Mouse (Mus musculus) brain, embryonic 18.5 days (tissue): ENCODE results near the gene Oma1.

ENCODE experiments used
- DNase-seq: peaks from one replicate; pipeline ENCODE4 v3.0.0-alpha.2; 2012; ENCODE audit warnings: low read depth, low spot score

The Oma1 gene

DNA sequence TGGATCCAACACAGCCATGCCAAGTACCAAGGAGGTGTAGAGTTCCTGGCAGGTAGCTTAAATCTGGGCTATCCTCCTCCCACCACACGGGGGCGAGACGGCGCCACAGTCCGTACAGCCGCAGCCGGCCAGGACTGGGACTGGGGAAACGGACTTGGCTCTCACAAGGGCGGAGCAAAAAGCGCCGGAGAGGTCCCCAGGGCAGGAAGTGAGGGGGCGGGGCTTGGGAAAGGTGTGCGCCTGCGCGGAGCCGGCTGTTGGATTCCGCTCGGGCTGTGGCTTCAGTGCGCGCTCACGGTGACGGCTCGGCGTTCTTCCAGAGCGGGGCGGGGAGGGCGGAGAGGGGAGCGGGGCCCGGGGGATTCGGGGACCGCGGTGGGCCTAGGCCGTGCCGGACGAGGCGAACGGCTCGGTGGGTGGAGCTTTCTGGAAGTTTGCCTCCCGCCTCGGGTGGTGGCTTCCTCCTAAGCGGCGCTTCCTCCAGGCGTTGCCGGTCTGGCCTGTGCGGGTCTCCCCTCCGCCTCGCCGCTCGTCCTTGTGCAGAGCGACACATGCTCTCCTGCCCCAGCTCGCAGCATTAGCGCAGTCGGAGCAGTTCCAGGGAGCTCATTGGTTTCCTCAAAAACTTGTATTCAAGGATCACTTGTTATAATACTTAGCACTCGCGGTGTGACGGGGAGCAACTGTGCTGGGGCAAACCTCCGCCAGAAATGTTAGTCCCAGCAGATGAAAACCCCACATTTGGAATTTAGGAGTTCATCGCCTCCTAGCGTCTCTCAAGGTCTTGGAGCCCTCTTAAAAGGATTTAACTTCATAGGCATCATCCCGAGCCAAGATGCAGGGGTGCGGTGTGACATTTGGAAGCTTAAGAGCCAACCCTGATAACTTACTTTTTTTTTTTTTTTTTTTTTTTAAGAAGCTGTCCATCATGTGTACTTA is at the start of gene Oma1:
Oma1 (plus strand) TSS at position 226 of the 939 bp plus-strand sequence.
- peak; percentile 92 for DNase-seq

DNA sequence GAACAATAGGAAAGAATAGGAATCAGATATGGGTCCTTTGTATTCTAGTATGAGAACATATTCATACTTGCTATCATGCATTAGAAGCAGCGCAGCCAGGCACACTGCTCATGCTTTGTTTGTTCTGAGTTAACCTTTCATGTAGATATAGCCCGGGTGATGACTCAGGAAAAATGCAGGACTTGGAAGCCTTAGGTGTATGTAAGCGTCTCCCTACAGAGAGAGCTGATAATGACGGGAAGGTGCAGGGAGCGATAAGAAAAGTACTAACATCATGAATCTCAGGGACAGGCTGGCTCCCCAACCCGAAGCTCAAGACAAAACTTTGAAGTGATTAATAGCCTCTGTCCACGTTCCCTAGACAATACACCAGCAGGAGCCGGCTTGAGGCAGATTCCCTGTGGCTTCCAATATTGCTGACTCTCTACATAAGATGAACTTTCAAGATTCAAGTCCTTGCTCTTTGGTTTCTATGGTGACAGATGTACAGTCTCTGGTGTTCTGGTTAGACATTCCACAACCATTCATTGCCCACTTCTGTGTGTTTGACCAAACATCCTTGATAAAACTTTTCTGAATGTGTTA is 49.7 kb upstream of the Oma1 start:
- no peak for DNase-seq

DNA sequence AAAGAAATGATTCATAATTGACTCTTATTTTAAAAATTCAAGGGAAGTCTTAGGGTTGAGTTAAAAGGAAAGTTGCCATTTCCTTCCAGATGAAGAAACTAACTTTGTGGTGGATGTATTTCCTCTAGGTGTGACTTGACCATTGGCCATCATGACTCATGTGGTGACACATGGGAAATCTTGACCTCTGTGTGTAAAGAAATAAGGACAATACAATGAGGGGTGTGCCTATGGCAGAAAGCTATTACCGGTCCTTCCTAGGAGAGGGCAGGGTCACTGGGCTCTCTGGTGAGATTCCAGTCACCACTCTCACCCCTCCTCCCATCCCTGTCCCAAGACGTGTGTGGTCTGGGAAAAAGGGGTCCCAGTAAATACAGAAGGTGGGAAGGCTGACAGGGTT is 48.4 kb upstream of the Oma1 start:
- no peak for DNase-seq

DNA sequence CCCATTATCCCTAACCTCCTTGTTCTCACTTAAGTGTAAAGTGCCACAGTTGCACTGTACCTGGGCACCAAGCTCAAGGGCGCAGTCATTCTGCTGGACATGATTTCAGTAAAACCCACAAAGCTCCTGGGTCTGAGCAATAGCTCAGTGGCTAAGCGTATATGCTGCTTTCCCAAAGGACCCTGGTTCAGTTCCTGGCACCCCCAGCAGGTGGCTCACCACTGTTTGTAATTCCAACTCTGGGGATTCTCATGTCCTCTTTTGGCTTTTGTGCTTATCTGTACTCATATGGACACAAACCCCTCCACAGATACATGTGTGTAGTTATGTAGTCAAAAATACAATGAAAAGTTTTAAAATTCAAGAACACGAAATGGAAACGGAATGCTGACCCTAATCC is 44.3 kb upstream of the Oma1 start:
- no peak for DNase-seq

DNA sequence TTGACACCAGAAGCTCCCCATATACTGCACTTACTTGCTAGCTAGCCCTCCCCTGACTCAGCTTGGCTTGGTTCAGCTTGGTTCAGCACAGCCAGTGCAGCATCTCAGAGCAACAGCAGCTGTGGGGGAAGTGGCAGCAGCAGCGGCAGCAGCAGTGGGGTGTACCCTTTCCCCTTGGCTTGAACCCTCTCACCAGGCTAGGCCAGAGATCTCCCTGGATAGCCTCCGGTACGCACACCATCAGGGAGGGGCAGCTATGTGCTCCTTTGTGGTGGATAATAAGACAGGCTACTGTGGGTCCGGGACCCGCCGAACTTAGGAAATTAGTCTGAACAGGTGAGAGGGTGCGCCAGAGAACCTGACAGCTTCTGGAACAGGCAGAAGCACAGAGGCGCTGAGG is 40.6 kb upstream of the Oma1 start:
- no peak for DNase-seq

DNA sequence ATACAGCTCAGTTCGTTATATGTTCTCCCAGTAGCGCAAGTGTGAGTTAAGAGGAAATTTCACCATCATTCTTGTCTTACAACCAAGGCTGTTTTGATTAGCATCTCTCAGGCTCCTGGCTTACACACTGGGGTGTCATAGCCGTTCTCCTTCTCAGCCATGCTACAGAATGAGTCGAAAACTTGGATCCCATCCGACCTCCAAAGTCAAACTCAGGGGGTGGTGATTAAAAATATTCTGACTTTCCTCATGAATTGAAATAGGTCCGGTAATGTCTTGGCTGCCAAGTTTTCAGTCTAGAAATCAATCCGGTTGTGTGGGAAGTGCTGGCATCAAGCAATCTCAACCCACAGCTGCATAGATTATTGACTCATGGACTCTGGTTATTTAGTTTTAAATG is 25.3 kb upstream of the Oma1 start:
- DNase-seq = no peak

DNA sequence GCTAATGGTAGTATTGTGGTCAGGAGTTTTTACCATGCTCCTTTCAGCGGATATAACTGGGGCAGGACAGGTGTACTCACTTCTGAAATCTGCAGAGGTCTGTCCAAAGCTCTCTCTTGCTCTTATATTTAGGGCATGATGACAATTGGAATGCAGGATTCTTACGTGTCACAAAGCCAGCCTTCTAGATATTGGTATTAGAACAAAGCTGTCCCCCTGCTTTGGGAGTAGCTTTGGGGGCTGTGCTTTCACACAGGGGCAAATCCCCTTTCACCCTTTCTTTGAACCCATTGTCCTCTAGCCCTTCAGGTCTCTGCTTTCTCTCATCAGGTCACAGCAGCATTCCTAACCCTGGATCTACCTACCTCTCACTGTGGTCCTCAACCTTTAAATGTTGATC is 22.8 kb upstream of the Oma1 start, which contains the start of gene 4921539E11Rik:
4921539E11Rik (minus strand) TSS at position 101 of the 400 bp plus-strand sequence.
- DNase-seq = no peak

DNA sequence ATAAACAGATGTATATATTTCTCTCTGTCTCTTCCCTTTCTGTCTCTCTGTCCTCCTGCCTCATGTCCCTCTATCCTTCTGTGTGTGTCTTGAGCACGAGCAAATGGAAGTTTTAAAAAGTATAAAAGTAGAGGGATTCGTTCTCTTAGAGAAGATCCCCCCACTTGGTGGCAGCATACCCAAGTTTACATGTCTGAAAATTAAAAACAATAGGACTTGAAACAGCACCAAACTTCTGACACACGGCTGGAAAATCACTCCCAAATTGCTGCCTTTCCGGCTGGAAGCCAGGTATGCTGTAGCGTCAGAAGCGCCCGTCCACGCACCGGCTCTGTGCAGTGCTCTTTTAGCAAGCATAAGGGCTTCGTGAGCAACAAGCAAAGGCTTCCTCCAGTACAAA is 14.3 kb upstream of the Oma1 start:
- DNase-seq = no peak

DNA sequence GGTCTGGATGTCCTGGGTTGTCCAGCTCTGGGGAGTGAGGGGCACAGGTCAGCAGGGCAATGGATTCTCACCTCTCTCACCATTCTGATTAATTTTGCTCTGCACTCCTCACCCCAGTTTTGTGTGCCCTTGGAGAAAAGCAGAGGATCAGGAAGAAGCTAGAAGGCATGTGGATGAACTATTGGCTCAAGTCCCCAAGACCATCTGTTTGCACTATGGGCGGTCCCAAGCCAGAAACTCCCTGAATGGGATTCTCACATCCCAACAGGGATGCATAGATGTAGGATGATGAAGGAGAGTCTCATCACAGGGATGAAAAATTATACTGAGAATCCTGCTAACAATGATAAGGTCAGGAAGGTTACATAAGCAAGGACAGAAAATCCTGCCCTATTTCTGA is 9.8 kb upstream of the Oma1 start:
- no peak for DNase-seq

DNA sequence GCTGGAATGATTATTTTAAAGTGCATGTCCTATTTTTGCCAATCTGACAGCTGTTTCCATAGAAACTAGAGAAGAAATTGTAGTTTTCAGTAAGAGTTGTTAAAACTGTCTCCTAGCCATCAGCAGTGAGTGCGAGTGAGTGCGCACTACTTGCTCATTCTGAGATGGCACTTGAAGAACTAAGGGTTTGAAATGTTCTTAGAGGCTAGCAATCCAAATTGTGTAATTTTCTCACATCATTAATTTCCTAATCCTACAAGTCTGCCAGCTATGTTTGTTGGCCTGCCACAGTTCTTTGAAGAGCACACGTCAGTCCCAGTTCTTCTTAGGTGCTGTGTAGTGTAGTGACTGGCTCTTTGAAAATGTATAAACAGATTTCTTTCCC is 906 bp downstream of the Oma1 start:
- no peak for DNase-seq

DNA sequence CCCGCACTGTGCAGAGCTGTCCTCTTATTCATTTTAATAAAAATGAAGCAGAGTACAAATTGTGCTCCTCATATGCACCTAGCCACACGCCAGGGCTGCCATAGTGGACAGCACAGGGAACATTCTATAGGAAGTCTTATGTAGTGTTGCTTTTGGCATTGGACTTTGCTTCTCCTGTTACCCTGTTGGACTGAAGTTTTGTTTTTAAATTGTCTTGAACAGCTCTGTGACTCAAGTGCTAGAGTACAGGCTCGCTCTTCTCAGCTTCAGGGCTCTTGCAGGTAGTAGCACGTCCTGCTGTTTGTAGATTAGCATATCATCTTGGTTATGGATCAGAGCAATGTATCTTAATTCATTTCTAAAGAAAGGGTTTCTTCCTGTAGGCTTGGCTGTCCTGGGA is 2.2 kb downstream of the Oma1 start:
- no peak for DNase-seq

DNA sequence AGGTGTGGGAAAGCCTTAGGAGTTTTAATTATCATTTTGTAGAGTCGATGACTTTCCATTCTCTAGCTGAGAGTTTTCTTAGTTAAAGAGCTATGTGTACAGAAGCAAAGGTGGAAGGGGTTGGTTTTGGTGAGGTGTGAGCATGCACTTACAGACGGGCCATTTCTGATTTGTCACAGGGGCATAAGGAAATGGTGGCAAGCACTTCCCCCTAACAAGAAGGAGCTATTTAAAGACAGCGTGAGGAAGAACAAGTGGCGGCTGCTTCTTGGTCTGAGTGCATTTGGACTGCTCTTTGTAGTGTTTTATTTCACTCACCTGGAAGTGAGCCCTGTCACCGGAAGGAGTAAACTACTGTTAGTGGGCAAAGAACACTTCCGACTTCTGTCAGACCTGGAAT is 7.8 kb downstream of the Oma1 start:
- DNase-seq = no peak

DNA sequence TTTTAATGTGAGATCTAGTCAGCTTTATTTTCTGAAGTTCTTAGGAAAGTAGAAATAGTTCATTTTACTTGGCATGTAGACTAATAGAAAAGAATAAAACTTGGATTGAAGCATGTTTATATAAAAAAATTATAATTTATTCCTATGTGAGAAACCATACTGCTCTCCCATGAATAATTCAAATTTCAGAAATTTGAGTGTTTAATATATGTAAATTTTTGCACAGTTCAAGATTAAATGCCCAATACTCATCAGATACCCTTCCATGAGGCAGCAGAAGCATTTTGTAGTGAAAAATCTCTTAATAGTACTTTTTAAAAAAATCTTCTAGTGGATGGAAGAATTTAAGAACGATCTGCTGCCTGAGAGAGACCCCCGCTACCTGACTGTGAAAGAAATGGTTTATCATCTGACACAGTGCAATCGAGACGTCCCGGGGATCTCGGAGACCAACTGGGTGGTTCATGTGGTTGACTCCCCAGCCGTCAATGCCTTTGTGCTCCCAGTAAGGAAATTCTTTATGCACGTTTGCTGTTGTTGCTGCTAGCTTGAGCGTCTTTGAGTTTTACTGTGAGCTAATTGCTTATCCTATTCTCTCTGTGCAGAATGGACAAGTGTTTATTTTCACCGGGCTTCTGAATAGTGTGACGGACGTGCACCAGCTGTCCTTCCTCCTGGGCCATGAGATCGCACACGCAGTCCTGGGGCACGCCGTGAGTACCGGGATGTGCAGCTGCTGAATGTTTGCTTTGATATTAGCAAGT is 11.3 kb downstream of the Oma1 start:
- DNase-seq = no peak

DNA sequence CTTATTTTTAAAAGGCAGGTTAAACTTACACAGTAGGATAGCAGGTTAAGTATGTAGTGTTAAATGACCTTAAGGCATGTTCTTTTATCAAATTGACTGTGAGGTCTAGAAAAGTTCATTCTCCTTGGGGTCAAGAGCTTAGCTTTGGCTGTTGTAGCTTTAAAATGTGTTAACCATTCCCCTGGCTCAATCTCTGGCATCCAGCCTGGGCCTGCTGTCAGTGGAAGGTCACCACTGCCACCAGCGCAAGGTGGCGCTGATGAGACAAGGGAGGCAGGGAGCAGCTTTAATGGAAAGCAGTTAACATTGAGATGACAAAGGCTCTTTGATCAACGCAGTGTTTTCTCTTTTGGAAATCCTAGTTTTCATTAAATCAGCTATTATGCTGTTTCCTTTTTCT is 13.4 kb downstream of the Oma1 start:
- DNase-seq = no peak

DNA sequence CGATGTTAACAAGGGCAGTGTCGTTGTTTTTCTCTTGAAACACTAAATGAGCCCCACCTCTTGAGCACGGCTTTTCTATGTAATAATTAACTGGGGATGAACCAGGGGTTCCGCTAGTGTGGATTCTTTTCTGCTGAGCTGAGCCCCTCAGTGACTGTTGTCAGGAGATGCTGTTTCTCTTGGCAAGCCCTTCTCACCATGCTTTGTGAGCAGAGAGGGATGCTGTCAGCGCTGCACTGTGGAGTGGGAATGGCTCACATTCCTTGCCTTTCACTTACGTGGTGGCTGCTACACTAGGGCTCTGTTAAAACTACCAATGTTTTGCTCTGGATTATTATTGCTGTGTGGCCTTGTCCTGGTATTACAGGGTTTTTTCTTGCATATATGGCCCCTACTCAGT is 15.7 kb downstream of the Oma1 start:
- DNase-seq = no peak

DNA sequence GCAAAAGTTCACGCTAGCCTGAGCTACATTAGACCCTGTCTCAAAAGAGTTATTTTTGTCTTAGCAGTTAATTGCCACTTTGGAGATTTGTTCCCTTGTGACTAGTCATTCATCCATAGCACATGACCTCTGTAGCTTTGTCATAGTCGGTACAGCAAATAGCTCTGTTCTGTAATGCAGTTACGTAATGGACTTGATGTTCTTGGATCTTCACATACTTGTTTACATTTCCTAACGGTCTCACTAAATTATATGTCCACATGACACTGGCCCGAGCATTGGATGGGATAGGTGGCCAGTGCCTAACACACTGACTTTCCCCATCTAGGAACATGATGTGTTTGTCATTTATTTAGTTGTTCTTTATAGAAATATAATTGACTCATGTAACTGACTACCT is 21.5 kb downstream of the Oma1 start:
- DNase-seq = no peak

DNA sequence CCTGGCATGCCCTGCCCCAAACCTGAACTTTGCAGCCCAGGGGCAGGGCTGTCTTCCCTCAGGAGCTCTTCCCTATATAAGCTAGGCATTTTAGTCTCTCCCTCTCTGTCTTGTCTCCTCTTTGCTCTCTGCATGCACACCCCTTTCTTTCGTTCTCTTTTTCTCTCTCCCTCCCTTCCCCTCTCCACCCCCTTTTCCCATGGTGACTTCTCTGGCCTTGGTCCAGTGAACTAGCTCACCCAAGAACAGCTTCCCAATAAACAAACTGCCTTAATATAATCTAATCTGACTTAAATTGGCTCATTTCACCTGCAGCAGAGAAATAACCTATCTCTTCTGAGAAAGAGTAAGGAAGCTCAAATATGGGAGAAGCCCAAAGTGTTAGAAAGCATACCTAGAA is 27.1 kb downstream of the Oma1 start:
- no peak for DNase-seq

DNA sequence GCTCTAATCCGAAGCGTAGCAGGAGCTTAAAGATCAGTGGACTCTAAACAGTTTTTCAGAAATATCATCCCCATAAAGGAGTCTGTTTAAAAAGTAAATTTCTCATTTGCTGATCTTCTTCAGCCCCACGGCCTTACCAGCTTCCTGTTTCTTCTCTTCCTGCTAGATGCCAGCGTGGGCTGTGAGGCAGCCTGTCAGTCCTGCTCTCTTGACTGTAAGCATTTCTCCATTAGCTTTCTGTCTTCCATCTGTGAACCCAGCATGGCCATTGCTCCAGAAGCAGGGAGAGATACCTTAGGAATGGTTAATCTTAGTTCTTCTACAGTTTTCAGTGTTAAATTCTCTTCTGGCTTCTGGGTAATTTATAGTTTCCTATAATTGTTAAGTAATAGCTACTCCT is 28.0 kb downstream of the Oma1 start:
- DNase-seq = no peak

DNA sequence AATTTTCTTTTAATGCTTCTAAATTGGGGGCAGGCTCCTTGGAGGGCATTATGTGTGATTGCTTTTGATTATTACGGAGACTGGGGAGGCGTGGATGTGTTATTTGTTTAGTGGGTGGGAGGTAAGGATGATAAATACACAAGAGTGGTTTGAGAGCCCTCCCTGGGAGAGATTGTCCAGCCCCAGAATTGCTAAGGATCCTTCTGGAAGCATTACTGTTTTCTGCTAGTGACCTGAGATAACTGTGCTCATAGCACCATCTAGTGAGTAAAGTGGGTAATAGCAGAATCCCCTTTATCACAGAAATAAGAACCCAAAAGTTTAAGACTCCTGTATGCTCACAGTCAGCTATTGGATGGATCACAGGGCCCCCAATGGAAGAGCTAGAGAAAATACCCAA is 32.4 kb downstream of the Oma1 start:
- peak; percentile 30 for DNase-seq

DNA sequence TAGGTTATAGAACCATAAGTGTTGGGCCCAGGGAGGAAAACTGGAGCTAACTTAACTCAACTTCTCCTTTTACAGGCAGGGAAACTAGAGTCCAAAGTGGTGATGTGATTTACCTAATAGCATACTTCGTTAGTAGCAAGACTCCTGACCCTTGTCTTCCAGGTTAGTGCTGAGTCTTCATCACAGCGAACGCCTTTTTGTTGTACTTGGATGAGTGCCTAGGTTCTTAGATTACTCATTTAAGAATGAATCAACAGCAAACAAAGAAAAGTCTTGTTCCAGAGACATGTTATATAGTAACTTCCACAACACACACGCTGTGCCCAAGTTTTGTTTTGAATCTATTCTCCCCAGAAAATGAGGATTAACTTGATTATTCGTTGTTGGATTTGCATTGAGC is 33.2 kb downstream of the Oma1 start:
- no peak for DNase-seq

DNA sequence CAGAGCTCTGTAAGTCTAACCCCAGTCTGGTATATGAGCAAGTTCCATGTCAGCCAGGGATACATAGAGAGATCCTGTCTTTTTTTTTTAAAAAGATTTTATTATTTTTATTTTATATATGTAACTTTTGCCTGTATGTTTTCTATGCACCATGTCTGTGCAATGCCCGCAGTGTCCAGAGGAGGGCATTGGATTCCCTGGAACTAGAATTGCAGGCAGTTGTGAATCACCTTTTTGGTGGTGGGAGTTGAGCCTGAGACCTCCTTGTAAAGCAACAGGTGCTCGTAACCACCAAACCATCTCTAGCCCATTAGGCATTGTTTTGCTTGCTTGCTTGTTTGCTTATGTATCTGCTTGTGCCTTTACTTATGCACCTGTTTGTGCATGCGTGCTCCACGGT is 35.6 kb downstream of the Oma1 start:
- no peak for DNase-seq

DNA sequence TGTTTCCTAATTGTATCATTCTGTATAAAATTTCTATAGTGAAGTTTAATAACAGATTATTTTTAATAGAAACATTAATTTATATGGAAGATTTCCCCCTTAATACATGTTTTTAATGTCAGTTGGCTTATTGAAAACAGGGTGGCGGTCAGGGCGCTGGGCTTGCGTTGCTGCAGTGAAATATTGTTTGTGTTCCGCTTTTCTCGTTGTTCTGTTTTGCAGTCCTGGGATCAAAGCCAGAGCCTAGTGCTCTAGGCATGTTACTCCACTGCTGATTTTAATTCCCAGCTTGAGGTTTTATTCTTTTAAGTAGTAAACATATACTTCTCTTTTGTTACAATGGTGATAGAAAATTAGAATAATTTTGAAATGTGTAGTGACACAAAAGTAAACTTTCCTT is 39.3 kb downstream of the Oma1 start:
- DNase-seq = no peak

DNA sequence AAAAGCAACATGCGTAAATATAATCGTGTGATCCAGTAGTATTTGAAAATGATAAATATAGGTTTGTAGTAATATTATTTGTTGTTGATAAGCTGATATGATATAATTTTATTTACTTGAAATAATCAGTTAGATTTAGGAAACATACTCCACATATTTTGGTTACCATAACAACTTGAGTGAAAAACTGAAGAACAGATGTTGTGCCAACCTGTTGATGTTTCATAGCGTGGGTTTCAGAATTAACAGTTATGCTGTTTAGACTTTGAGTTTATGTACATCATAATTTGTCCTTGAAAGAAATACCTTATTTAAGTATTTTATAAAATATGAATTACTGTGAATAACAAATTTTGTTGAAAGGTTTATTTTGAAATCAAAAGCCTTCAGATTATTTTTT is 43.8 kb downstream of the Oma1 start:
- DNase-seq = no peak
